Mouse (Mus musculus) c-Kit-positive CD71-negative TER-119-negative erythroid progenitor cells, embryonic 14.5 days (primary cell): ENCODE results near the gene Tanc1.
"Not testable (repeated sequence)": the region's sequence is repeated elsewhere in the genome, so short reads cannot be mapped to it uniquely, and the experiment has no call there.

ENCODE experiments used
- DNase-seq: peaks from one replicate; pipeline ENCODE4 v3.0.0-alpha.2; 2013; ENCODE audit warnings: low read depth

Tanc1 gene

GRCm38 (mm10) chr2:59829718-59830117, 217.9 kb downstream of the Tanc1 start:
- DNase-seq = no peak

DNA sequence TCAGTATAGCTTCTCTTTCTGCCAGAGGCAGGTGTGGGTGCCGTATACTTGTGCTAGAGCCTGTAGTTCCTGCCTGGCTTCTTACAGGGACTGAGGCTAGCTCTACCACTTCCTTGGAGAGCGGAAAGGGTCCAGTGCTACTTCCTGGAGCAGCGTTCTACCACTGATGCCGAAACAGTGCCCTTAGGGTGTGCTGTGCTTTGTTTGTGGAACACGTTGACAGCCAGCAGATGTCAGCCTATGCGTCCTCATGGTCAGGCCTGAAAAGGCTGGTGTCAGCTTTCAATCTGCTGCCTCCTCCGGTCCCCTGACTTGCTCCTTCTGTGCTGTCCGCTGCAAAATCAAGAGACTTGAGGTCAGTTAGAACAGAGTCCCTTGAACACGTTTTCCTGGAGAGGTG, 218.3 kb downstream of the Tanc1 start:
- DNase-seq = no peak

DNA sequence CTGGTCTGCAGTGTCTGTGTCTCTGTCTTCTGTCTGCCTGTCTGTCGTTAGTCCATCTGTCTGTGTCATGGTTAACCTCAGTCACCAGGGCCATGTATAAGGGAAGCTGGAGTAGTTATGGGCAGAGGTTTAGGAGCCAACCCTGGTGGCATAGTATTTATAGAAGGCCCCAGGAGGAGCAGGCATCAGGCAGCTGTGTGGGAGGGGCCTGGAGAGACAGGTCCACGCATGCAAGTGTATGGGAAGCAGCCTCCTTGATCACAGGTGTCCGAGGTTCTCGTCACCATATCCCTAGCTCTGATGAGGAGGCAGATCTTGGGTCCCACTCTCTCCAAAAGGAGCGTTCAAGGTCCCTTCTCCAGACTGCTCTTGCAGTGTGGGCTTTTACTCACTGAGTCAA, 219.1 kb downstream of the Tanc1 start:
- DNase-seq = no peak

DNA sequence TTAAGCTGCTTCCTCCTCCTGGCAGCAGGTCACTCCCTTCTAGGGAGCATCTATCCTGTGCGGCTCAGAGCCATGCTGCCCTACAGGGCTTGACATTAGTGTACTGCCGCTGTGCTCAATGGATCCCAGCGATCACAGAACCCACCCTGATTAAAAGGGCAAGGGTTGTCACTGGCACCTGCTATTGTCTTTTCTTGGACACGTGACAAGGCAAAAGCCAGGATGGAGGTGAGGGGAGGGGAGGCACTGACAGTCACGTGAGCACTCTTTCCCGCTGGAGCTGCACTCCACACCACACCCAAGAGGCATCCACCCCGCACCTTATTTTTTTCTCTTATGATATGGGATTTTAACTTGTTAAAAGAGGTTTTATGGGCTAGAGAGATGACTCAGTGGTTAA, 220.0 kb downstream of the Tanc1 start:
- no peak for DNase-seq

DNA sequence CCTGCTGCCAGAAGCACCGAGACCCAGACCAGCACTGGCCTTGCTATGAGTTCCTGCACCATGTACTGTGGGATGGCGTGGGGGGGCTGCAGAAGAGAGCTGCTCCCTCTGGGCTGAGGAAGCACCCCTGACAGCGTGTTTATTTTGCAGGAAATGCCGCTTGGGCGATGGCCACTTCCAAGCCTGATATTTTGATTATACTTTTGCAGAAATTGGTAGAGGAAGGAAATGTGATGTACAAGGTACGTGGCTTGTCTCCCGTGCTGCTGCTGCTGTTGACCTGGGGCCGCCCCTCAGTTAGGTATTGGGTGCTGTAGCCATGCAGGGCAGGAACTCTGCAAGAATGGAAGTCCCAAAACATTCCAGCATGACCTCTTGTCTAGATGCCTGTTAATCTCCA, 227.0 kb downstream of the Tanc1 start:
- no peak for DNase-seq

GRCm38 (mm10) chr2:59839755-59840154, 227.9 kb downstream of the Tanc1 start:
- DNase-seq = no peak

DNA sequence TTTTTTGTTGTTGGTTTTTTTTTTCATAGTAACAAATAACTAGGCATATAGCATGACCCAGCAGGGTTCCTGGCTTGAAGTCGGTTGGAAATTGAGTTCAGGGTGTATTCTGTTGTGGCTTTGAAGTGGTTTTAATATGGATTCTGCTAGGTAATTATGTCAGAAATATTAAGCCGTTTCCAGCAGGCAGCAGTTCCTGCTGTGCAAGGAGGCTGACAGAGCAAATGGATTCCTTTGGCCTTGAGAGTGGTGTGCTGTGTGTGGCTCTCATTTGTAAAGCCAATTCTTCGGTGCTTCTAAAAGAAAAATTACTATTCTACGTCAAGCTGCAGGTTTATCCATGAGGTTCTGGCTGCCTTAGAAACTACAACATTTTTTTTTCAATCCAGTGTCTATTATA, 228.3 kb downstream of the Tanc1 start:
- DNase-seq = no peak

DNA sequence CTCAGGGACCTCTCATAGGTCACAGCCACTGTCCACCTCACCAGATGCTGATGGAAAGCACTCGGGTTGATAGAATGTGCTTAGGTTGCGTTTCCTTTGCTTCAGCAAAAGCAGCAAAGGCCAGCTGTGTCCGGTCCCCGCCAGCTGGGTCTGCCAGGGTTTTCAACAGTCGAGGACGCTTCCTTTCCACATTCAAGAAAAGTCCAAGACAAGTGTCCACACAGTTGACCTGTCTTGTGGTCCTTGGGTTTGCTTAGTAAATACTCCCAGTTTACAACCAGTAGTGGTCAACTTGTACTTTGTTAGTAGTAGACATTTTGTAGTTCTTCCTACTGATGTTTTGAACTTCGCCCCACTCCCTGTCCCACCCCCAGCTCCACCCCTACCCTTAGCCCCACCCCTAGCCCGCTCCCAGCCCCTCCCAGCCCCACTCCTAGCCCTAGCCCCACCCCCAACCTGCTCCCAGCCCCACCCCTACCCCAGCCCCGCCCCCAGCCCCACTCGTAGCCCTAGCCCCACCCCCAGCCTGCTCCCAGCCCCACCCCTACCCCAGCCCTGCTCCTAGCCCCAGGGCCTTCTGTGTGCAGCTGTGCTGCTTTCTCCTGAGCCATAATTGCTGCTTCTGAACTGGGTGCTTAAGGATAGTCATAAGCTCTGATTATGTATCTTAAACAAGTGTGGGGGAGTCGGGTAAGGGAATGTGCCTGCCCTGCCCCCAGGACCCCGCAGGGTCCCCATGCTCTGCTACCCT, 229.5 kb downstream of the Tanc1 start:
- no peak for DNase-seq

DNA sequence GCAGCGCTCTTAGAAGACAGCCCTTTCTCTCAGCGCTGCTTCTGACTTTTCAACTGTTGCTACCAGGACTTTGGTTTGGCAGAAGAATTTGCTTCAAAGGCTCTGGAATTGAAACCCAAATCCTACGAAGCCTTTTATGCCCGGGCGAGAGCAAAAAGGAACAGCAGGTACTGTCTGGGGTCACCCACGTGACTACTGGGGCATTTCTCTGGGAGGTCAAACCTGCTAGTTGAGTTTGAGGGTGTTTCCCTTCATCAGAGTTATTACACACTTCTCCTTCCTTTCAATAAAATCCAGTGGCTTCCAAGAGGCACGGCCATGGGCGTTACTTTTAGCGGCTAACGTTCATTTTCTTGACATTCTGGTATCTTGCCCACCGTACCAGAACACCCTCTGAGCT, 230.1 kb downstream of the Tanc1 start:
- DNase-seq = no peak

DNA sequence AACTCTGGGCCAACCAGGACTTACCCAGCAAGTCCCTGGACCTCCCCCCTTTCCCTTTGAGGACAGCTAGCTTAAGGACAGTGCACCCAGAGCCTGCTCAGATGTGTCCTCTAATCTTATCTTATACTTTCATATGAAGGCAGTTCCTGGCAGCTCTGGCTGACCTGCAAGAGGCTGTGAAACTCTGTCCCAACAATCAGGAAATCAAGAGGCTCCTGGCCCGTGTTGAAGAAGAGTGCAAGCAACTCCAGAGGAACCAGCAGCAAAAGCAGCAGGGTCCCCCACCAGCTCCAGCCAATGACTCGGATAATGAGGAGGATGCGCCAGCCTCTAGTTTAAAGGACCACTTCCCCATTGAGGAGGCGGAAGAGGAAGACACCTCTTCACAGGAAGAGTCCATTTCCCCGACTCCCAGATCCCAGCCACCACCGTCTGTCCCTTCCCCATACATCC, 230.7 kb downstream of the Tanc1 start:
- no peak for DNase-seq

- DNase-seq = no peak
These were observed 231.3 kb downstream of the Tanc1 start for GRCm38 (mm10) chr2:59843156-59843555.

DNA sequence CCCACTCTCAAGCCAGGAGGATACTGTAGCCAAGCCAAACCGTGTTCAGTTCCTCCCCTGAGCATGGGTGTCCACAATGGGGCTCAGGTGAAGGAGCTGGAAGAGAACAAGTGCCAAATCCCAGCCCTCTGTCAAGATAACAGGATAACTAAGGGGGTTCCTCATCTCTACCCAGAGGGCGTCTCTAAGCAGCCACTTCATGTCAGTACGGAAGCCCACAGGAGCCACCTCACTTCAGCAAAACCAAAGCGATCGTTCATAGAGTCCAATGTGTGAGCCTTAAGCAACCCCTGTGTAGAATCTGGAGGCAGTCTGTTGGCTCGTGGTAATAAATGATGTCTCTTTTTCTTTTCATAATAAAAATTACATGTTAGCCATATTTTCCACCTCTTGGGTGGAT, 232.0 kb downstream of the Tanc1 start:
- no peak for DNase-seq

DNA sequence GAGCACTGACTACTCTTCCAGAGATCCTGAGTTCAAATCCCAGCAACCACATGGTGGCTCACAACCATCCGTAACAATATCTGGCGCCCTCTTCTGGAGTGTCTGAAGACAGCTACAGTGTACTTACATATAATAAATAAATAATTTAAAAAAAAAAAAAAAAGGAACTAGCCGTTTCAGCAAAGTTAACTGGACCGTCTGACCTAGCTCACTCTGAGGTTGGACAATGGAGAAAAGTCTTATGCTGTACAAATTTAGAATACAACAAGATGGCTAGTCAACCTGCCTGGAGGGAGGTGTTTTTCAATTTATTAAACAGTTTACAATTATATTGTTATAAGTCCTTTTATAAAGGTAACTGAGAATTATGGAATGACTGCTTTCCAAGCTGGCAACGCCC, 240.0 kb downstream of the Tanc1 start:
- DNase-seq = not testable (repeated sequence)

GRCm38 (mm10) chr2:59852916-59853315, 241.1 kb downstream of the Tanc1 start:
- DNase-seq = no peak

DNA sequence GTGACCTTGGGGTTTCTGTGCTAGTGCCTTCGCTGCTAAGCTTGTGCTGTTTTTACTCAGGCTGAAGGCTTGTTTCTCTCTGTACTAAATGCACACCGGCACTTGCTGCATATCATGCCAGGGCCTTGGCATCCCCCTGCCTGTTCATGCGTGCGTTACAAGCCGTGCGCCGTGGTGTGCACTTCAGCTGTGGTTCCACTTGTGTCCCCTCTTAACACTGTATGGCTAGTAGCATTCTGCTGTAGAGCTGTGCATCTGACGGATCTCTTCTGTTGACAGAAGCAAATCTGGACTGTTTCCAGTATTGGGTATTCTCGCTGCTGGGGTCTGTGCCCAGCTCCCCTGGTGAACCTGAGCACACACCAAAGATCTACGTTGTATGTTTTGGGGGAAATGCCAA, 241.7 kb downstream of the Tanc1 start:
- no peak for DNase-seq

DNA sequence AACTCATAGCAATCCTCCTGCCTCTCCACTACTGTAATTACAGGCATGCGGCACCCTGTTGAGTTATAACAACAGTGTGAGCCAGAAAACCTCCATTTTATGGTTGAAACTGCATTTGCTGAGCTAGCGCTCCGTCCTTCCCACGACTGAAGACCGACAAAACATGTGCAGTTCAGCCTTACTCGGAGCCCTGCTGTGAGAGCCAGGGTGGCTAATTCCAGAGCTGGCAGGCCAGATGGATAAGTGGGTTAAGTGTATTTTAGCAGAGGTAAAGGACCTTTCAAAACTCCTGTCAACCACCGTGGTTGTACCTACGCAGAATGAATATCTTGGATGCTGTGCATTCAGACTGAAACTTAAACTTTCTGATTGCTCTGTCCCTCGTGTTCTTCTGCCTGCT, 242.5 kb downstream of the Tanc1 start:
- no peak for DNase-seq

DNA sequence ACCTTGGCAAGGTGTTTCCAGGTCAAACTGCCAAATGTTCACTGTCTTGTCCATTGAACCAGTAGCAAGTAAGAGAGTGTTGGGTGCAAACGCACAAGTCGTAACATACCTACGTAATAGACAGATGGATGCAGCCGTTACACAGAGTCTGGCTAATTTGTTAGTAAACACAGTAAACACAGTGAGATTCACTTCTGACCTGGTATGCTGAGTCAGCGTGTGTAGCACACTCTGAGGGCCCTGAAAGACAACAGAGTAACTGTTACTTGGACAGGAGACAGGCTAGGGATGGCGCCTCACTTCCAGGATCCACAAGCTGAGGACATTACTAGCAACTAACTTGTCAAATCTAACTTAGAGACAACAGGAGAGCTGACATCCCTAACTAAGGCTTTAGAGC, 250.8 kb downstream of the Tanc1 start:
- DNase-seq = no peak

- no peak for DNase-seq
These were observed 258.7 kb downstream of the Tanc1 start for GRCm38 (mm10) chr2:59870526-59870925.

DNA sequence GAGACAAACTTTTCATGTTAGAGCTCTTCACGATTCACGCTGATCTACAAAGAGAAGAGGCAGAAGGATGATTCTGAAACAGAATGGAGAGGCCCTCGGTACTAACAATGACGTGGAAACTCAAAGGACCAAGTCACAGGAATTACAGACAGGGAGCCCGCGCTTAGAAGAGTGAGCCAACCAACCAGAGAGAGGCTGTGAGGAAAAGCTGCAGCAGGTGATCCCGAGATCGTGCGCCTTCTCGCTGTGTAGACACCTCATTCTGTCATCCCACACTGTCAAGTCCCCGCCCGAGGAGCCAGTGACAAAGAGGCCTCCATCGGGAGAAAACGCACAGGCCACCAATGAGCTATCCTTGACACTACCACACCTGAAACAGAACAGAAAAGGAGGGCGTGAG, 264.6 kb downstream of the Tanc1 start:
- no peak for DNase-seq

GRCm38 (mm10) chr2:59877335-59877734, 265.5 kb downstream of the Tanc1 start:
- no peak for DNase-seq

GRCm38 (mm10) chr2:59878221-59878620, 266.4 kb downstream of the Tanc1 start:
- DNase-seq = no peak

GRCm38 (mm10) chr2:59881404-59881803, 269.6 kb downstream of the Tanc1 start:
- peak; percentile 20 for DNase-seq

DNA sequence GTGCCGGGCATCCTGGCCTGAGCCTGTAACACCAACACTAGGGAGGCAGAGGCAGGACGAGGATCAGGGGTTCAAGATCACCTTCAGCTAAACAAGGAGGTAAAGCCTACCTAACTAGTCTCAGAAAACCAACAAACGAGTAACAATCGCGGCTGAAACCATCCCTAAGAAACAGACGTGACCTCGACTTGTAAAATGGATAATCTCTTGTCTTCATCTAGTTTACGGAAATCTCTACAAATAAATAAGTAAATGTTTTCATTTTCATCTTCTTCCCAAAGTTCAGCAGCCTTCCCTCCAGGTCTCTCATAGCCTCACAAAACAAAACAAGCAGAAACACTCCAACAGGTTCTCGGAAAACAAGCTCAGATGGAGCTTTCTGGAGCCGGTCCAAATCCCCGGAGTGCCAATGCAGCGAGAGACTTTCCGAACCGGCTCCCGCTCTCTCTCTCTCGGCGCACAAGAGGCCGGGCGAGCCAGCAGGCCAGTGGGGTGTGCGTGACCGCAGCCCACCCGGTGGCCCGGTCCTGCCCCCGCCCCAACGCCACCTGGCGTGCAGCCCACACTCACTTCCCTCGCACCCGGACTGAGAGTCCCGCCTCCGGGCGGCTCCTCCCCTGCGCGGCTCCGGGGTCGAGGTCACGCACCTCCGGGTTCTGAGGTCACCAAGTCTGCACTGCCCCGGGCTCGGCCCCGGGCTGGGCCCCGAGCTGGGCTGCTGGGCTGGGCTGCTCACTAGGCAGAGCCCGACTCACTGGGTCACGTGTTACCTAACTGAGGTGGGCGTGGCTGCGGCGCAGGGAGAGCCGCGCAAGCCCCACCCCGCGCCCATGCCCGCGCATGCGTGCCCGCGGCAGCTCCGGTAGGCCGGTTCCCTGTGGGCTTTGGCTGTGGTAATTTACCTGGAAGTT, 270.2 kb downstream of the Tanc1 start, which contains the start of gene Wdsub1:
Wdsub1 (minus strand) TSS at position 761 of the 911 bp plus-strand sequence.
- peak; percentile 84 for DNase-seq
